Mouse (Mus musculus) forebrain, embryonic 13.5 days (tissue): ENCODE data around the gene Gm45140. TPM values are rescaled to one million over a fixed set of nuclear protein-coding genes. Genes with fewer than 3 reads are reported as not detected.
A peak's percentile ranks its signal among the peaks of the same experiment; 100 is the strongest.

Source experiments
- ATAC-seq: fragments of 200-750 bp; cut with Nextera tagmentation; 2 replicates; pipeline ENCODE4 v1.8.0; 2017
- H3K27ac ChIP-seq: fragments of 300-500 bp; sonication (generic); 2 replicates; pipeline ENCODE4 v1.5.1; 2015; ENCODE audit warnings: inconsistent platforms, mild to moderate bottlenecking, moderate library complexity
- H3K27me3 ChIP-seq: fragments of 300-500 bp; sonication (generic); 2 replicates; pipeline ENCODE4 v1.6.1; 2015; ENCODE audit warnings: mild to moderate bottlenecking, inconsistent platforms
- H3K36me3 ChIP-seq: fragments of 300-500 bp; sonication (generic); 2 replicates; pipeline ENCODE4 v1.6.1; 2015; ENCODE audit warnings: mild to moderate bottlenecking, inconsistent platforms; ENCODE audit not compliant: poor library complexity, severe bottlenecking
- H3K4me1 ChIP-seq: fragments of 300-500 bp; sonication (generic); 2 replicates; pipeline ENCODE4 v1.6.1; 2015; ENCODE audit warnings: inconsistent platforms
- H3K4me2 ChIP-seq: fragments of 300-500 bp; sonication (generic); 2 replicates; pipeline ENCODE4 v1.6.1; 2015; ENCODE audit warnings: inconsistent platforms, mild to moderate bottlenecking, moderate library complexity
- H3K4me3 ChIP-seq: fragments of 300-500 bp; sonication (generic); 2 replicates; pipeline ENCODE4 v1.5.1; 2015; ENCODE audit warnings: mild to moderate bottlenecking, inconsistent platforms
- H3K9ac ChIP-seq: fragments of 300-500 bp; sonication (generic); 2 replicates; pipeline ENCODE4 v1.6.1; 2015; ENCODE audit warnings: mild to moderate bottlenecking, inconsistent platforms
- H3K9me3 ChIP-seq: fragments of 300-500 bp; sonication (generic); replicated peaks from 2 replicates; pipeline ENCODE4 v1.6.1; 2016; ENCODE audit warnings: inconsistent platforms
- WGBS: fragments of 180-500 bp; shearing (Covaris S2); methylation state at CpG from one replicate; pipeline ENCODE4 v1.1.7; 2015; 5-methylcytosine and 5-hydroxymethylcytosine counted together
- polyA plus RNA-seq: library from polyadenylated mRNA; unstranded; fragments of >200 nt; fragmentation: Nextera tagmentation; extraction: Ambion mirVana; gene quantifications from 2 replicates; pipeline ENCODE4 v1.2.1, GENCODE M21; 2015

The Gm45140 gene
- polyA plus RNA-seq, 1 experiment from 2014 or later: 1.4 TPM

GRCm38 (mm10) chr6:87791826-87792225, 43.8 kb downstream of the Gm45140 start:
- peaks cover 18% of the 10 kb centered on the region for H3K36me3 ChIP-seq
- H3K9me3 ChIP-seq: no peaks in the 10 kb centered on the region
- no peak overlapping the region for H3K4me3 ChIP-seq
- H3K9ac ChIP-seq: no peak overlapping the region
- H3K27ac ChIP-seq: no peak overlapping the region
- 92% methylated on average over 5 of the region's 5 CpGs for WGBS
- no peak for ATAC-seq
- no peak overlapping the region for H3K4me2 ChIP-seq
- no peaks in the 10 kb centered on the region for H3K27me3 ChIP-seq
- peaks cover 12% of the 10 kb centered on the region for H3K4me1 ChIP-seq

- Histone ChIP-seq H3K27me3 (no peaks in the 10 kb centered on the region), H3K27ac (no peak overlapping the region), H3K36me3 (peaks cover 18% of the 10 kb centered on the region), H3K4me3 (no peak overlapping the region), H3K4me2 (no peak overlapping the region), H3K9me3 (no peaks in the 10 kb centered on the region), H3K9ac (no peak overlapping the region), H3K4me1 (peaks cover 12% of the 10 kb centered on the region)
- 77% methylated on average over 7 of the region's 7 CpGs for WGBS
- no peak for ATAC-seq
Observed at GRCm38 (mm10) chr6:87790779-87791480, 44.7 kb downstream of the Gm45140 start.

GRCm38 (mm10) chr6:87789791-87790190, 45.8 kb downstream of the Gm45140 start:
- H3K27ac ChIP-seq: peak overlapping the region; percentile 63; the same call in 1 of the 2 replicates
- H3K4me1 ChIP-seq: peaks cover 12% of the 10 kb centered on the region
- peaks cover 18% of the 10 kb centered on the region for H3K36me3 ChIP-seq
- ATAC-seq: no peak
- H3K4me3 ChIP-seq: no peak overlapping the region
- peak overlapping the region; percentile 8; the same call in 1 of the 2 replicates for H3K9ac ChIP-seq
- no peaks in the 10 kb centered on the region for H3K9me3 ChIP-seq
- 95% methylated on average over 6 of the region's 6 CpGs for WGBS
- H3K4me2 ChIP-seq: no peak overlapping the region
- H3K27me3 ChIP-seq: no peaks in the 10 kb centered on the region

- 0 out of 2 replicates have a peak overlapping the region, but pooled peaks have one; percentile 8 for H3K9ac ChIP-seq
- WGBS: 31% methylated on average over 5 of the region's 5 CpGs
- H3K27me3 ChIP-seq: no peaks in the 10 kb centered on the region
- no peak overlapping the region for H3K4me2 ChIP-seq
- H3K4me1 ChIP-seq: peaks cover 12% of the 10 kb centered on the region
- ATAC-seq: peak; percentile 24; the same call in 1 of the 2 replicates
- H3K4me3 ChIP-seq: no peak overlapping the region
- peak overlapping the region; percentile 63 for H3K27ac ChIP-seq
- peaks cover 18% of the 10 kb centered on the region for H3K36me3 ChIP-seq
- H3K9me3 ChIP-seq: no peaks in the 10 kb centered on the region
Observed at GRCm38 (mm10) chr6:87788896-87789587, 46.6 kb downstream of the Gm45140 start.

- H3K9ac ChIP-seq: no peak overlapping the region
- no peak for ATAC-seq
- no peak overlapping the region for H3K4me3 ChIP-seq
- H3K36me3 ChIP-seq: peaks cover 18% of the 10 kb centered on the region
- no peaks in the 10 kb centered on the region for H3K9me3 ChIP-seq
- no peak overlapping the region for H3K4me2 ChIP-seq
- no peaks in the 10 kb centered on the region for H3K27me3 ChIP-seq
- WGBS: 93% methylated on average over 9 of the region's 9 CpGs
- peaks cover 12% of the 10 kb centered on the region for H3K4me1 ChIP-seq
- no peak overlapping the region for H3K27ac ChIP-seq
Observed at GRCm38 (mm10) chr6:87788266-87788895, 47.2 kb downstream of the Gm45140 start.

GRCm38 (mm10) chr6:87787108-87787890, 48.3 kb downstream of the Gm45140 start:
- Histone ChIP-seq H3K4me2 (no peak overlapping the region), H3K36me3 (peaks cover 13% of the 10 kb centered on the region), H3K27me3 (no peaks in the 10 kb centered on the region), H3K4me1 (peaks cover 12% of the 10 kb centered on the region), H3K27ac (no peak overlapping the region), H3K9me3 (no peaks in the 10 kb centered on the region), H3K9ac (no peak overlapping the region), H3K4me3 (no peak overlapping the region)
- 93% methylated on average over 6 of the region's 6 CpGs for WGBS
- no peak for ATAC-seq

- 87% methylated on average over 5 of the region's 5 CpGs for WGBS
- Histone ChIP-seq H3K36me3 (peaks cover 7% of the 10 kb centered on the region; the same call in 1 of the 2 replicates), H3K9me3 (no peaks in the 10 kb centered on the region), H3K27me3 (no peaks in the 10 kb centered on the region), H3K4me3 (no peak overlapping the region), H3K9ac (no peak overlapping the region), H3K4me2 (no peak overlapping the region), H3K27ac (no peak overlapping the region), H3K4me1 (peaks cover 12% of the 10 kb centered on the region)
- ATAC-seq: no peak
Observed at GRCm38 (mm10) chr6:87786621-87787020, 49.0 kb downstream of the Gm45140 start.

GRCm38 (mm10) chr6:87784033-87784432, 51.6 kb downstream of the Gm45140 start:
- Histone ChIP-seq H3K4me3 (no peak overlapping the region), H3K27me3 (no peaks in the 10 kb centered on the region), H3K9me3 (no peaks in the 10 kb centered on the region), H3K27ac (no peak overlapping the region), H3K4me2 (no peak overlapping the region), H3K9ac (no peak overlapping the region), H3K4me1 (peaks cover 3% of the 10 kb centered on the region), H3K36me3 (no peaks in the 10 kb centered on the region)
- ATAC-seq: no peak
- 79% methylated on average over 8 of the region's 8 CpGs for WGBS

GRCm38 (mm10) chr6:87780546-87781301, 54.9 kb downstream of the Gm45140 start:
- ATAC-seq: no peak
- H3K9me3 ChIP-seq: no peaks in the 10 kb centered on the region
- H3K4me2 ChIP-seq: no peak overlapping the region
- WGBS: 83% methylated on average over 10 of the region's 10 CpGs
- H3K4me1 ChIP-seq: no peaks in the 10 kb centered on the region
- no peak overlapping the region for H3K4me3 ChIP-seq
- H3K9ac ChIP-seq: no peak overlapping the region
- H3K36me3 ChIP-seq: no peaks in the 10 kb centered on the region
- H3K27ac ChIP-seq: no peak overlapping the region
- H3K27me3 ChIP-seq: no peaks in the 10 kb centered on the region

- 83% methylated on average over 11 of the region's 11 CpGs for WGBS
- H3K27me3 ChIP-seq: no peaks in the 10 kb centered on the region
- no peak overlapping the region for H3K27ac ChIP-seq
- no peak for ATAC-seq
- no peaks in the 10 kb centered on the region for H3K9me3 ChIP-seq
- no peak overlapping the region for H3K9ac ChIP-seq
- H3K4me2 ChIP-seq: no peak overlapping the region
- no peaks in the 10 kb centered on the region for H3K36me3 ChIP-seq
- H3K4me3 ChIP-seq: no peak overlapping the region
- H3K4me1 ChIP-seq: no peaks in the 10 kb centered on the region
Observed at GRCm38 (mm10) chr6:87779174-87780165, 56.1 kb downstream of the Gm45140 start.
